Mouse (Mus musculus): Measurements from ENCODE around the gene Ahcy. TPM values are rescaled to one million over a fixed set of nuclear protein-coding genes. Genes with fewer than 3 reads are reported as not detected.
"Not testable (repeated sequence)": the region's sequence is repeated elsewhere in the genome, so short reads cannot be mapped to it uniquely, and the experiment has no call there.

The Ahcy gene
- polyA plus RNA-seq, 1 experiment from 2014 or later = 46.7 TPM

DNA sequence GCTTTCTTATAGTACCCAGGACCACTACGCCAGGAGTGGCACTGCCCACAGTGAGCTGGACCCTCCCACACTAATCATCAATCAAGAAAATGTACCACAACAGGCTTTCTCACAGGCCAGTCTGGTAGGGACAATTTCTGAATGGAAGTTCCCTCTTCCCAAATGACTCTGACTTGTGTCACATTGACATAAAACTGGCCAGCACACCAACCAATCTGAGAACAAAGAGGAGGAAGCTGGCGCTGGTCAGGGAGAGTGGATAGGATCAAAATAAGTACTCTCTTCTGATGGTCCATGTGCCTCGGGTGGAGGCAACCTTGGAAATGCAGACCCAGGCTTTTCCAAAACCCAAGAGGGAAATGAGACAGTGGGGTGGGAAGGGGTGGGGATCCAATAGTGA is 29.8 kb downstream of the Ahcy start:
- no peak for ATAC-seq (ENCODE audit: insufficient number of reproducible peaks, insufficient read depth, low FRiP score, low read depth)
- Histone ChIP-seq H3K36me3 (ENCODE audit: control insufficient read depth, insufficient read depth, low read length) (no peaks in the 10 kb centered on the region), H3K4me3 (ENCODE audit: control insufficient read depth in 1 of 2, insufficient read depth in 1 of 2, low read depth in 1 of 2, low read length in 2 of 2) (no peak overlapping the region), H3K4me1 (ENCODE audit: control insufficient read depth in 2 of 2, insufficient read depth in 2 of 2, low read length in 2 of 2) (no peaks in the 10 kb centered on the region; a peak in 1 of 4 replicates), H3K9ac (ENCODE audit: low read length) (no peak overlapping the region), H3K27ac (replicated peaks in 1 of 2; ENCODE audit: control insufficient read depth in 1 of 2, insufficient read depth in 1 of 2, low read depth in 2 of 2, low read length in 2 of 2) (no peak overlapping the region), H3K4me2 (ENCODE audit: low read length) (no peak overlapping the region), H3K27me3 (ENCODE audit: control insufficient read depth, insufficient read depth, low read length) (no peaks in the 10 kb centered on the region), H3K9me3 (ENCODE audit: control insufficient read depth, low read length) (no peaks in the 10 kb centered on the region)
- 45% methylated on average over 3 of the region's 3 CpGs for WGBS

DNA sequence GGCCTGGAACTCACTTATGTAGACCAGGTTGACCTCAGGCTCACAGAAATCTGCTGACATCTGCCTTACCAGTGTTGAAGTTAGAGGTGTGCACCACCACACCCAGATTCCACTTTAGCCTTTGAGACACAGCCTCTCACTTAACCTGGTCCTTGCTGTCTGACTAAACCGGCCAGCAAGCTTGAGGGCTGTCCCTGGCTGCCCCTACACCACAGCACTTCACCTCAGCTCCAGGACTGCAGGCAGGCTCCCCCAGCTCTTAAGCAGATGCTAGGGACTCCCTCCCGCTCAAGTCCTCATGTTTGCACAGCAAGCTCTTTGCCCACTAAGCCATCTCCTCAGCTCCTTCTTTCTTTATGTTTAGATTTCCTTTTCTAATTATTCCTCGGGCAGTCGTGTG is 34.3 kb downstream of the Ahcy start:
- H3K9ac ChIP-seq (ENCODE audit: low read length) = no peak overlapping the region
- H3K27ac ChIP-seq (replicated peaks in 1 of 2; ENCODE audit: control insufficient read depth in 1 of 2, insufficient read depth in 1 of 2, low read depth in 2 of 2, low read length in 2 of 2) = no peak overlapping the region
- H3K36me3 ChIP-seq (ENCODE audit: control insufficient read depth, insufficient read depth, low read length) = no peaks in the 10 kb centered on the region
- no peaks in the 10 kb centered on the region for H3K9me3 ChIP-seq (ENCODE audit: control insufficient read depth, low read length)
- H3K4me3 ChIP-seq (ENCODE audit: control insufficient read depth in 1 of 2, insufficient read depth in 1 of 2, low read depth in 1 of 2, low read length in 2 of 2) = no peak overlapping the region
- no peak overlapping the region for H3K4me2 ChIP-seq (ENCODE audit: low read length)
- H3K27me3 ChIP-seq (ENCODE audit: control insufficient read depth, insufficient read depth, low read length) = no peaks in the 10 kb centered on the region
- peaks cover 2 to 3% of the 10 kb centered on the region in 2 experiments; a peak in 2 of 4 replicates for H3K4me1 ChIP-seq (ENCODE audit: control insufficient read depth in 2 of 2, insufficient read depth in 2 of 2, low read length in 2 of 2)
- 64% methylated on average over 4 of the region's 4 CpGs for WGBS
- ATAC-seq (ENCODE audit: insufficient number of reproducible peaks, insufficient read depth, low FRiP score, low read depth) = no peak

DNA sequence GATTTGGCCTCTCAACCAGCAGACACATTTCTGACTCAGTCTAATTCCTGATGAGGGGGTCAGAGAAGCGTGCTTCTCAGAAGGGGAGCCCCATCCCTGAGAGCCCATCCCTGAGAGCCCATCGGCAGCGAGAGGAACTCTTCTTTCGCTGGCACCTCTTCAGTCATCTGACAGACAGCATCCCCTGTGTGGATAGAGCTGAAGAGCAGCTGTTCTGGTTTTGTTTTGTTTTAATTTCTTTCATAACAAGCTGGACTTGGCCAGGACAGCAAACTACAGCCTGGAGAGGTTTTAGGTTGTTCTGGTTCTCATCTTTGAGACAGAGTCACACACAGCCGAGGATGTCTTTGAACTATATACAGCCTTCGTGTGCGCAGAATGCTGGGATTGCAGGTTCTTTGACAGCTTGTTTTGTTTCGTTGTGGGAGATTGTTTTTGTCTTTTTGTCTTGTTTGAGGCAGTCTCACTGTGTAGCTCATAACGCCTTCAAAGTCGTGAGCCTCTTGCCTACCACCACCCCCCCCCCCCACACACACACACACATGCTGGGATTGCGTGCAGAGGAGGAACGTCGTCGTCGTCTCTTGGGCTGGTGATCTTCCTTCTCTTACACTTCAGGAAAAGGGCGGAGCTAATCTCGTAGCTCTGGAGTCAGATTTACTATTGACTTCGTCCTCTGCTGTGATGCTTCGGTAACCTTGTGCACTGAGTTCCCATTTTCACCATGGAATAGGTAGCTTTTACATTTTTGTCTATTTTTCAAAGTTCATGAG is 41.2 kb downstream of the Ahcy start:
- ATAC-seq (ENCODE audit: insufficient number of reproducible peaks, insufficient read depth, low FRiP score, low read depth) = no peak
- Histone ChIP-seq H3K4me2 (ENCODE audit: low read length) (no peak overlapping the region), H3K9ac (ENCODE audit: low read length) (no peak overlapping the region), H3K4me3 (ENCODE audit: control insufficient read depth in 1 of 2, insufficient read depth in 1 of 2, low read depth in 1 of 2, low read length in 2 of 2) (no peak overlapping the region), H3K4me1 (ENCODE audit: control insufficient read depth in 2 of 2, insufficient read depth in 2 of 2, low read length in 2 of 2) (peaks cover 3 to 4% of the 10 kb centered on the region in 2 experiments; a peak in 1 of 4 replicates), H3K36me3 (ENCODE audit: control insufficient read depth, insufficient read depth, low read length) (no peaks in the 10 kb centered on the region), H3K9me3 (ENCODE audit: control insufficient read depth, low read length) (no peaks in the 10 kb centered on the region), H3K27me3 (ENCODE audit: control insufficient read depth, insufficient read depth, low read length) (no peaks in the 10 kb centered on the region), H3K27ac (replicated peaks in 1 of 2; ENCODE audit: control insufficient read depth in 1 of 2, insufficient read depth in 1 of 2, low read depth in 2 of 2, low read length in 2 of 2) (no peak overlapping the region)
- WGBS = 37% methylated on average over 19 of the region's 19 CpGs

DNA sequence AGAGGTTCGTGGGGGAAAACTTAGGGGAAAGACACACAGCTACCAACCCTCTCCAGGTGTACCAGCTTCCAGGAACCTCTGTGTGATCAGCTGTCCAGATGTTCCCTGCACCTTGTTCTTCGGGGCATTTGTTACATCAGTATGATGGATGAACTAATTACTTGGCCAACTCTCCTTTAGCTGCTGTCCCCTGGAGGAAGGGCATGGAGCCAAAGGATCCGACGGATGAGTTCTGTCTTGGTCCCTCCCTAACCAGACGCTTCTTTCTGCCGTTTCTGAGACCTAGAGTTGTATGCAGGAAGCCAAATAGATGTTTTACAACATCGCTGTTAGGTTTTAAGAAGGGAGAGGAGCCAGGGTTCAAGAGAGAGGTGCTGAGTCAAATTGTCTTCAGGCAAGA is 43.5 kb downstream of the Ahcy start:
- H3K4me1 ChIP-seq (ENCODE audit: control insufficient read depth in 2 of 2, insufficient read depth in 2 of 2, low read length in 2 of 2) = 0 out of 4 replicates have a peak, but pooled peaks cover 0 to 2% of the 10 kb centered on the region in 2 experiments
- H3K36me3 ChIP-seq (ENCODE audit: control insufficient read depth, insufficient read depth, low read length) = no peaks in the 10 kb centered on the region
- H3K27me3 ChIP-seq (ENCODE audit: control insufficient read depth, insufficient read depth, low read length) = no peaks in the 10 kb centered on the region
- no peak overlapping the region for H3K4me3 ChIP-seq (ENCODE audit: control insufficient read depth in 1 of 2, insufficient read depth in 1 of 2, low read depth in 1 of 2, low read length in 2 of 2)
- no peak overlapping the region for H3K27ac ChIP-seq (replicated peaks in 1 of 2; ENCODE audit: control insufficient read depth in 1 of 2, insufficient read depth in 1 of 2, low read depth in 2 of 2, low read length in 2 of 2)
- no peak for ATAC-seq (ENCODE audit: insufficient number of reproducible peaks, insufficient read depth, low FRiP score, low read depth)
- no peak overlapping the region for H3K9ac ChIP-seq (ENCODE audit: low read length)
- 72% methylated on average over 7 of the region's 7 CpGs for WGBS
- H3K9me3 ChIP-seq (ENCODE audit: control insufficient read depth, low read length) = no peaks in the 10 kb centered on the region
- no peak overlapping the region for H3K4me2 ChIP-seq (ENCODE audit: low read length)

DNA sequence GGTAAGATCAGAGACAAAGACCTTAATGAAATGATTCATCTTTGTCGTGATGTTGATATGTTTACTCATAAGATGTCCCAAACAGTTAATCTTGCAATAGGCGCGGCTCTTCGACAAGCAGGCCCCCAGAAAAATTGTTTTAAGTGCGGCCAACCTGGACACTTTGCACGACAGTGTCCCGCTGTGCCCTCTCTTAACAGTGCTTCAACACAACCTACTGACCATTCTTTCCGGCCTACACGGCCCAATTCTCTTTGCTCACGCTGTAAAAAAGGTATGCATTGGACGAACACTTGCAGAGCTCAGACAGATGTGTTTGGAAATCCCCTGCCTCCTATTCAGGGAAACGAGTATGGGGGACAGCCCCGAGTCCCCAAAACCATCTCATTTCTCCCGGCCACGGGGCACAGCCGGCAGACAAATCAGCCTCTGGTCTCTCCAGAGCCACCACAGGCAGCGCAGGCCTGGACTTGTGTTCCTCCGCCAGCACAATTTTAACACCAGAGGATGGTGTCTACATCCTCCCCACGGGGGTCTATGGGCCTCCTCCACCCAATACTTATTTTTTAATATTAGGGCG is 54.0 kb downstream of the Ahcy start:
- H3K4me1 ChIP-seq (ENCODE audit: control insufficient read depth in 2 of 2, insufficient read depth in 2 of 2, low read length in 2 of 2); H3K9ac ChIP-seq (ENCODE audit: low read length); H3K9me3 ChIP-seq (ENCODE audit: control insufficient read depth, low read length); H3K36me3 ChIP-seq (ENCODE audit: control insufficient read depth, insufficient read depth, low read length); H3K27ac ChIP-seq (replicated peaks in 1 of 2; ENCODE audit: control insufficient read depth in 1 of 2, insufficient read depth in 1 of 2, low read depth in 2 of 2, low read length in 2 of 2); H3K4me3 ChIP-seq (ENCODE audit: control insufficient read depth in 1 of 2, insufficient read depth in 1 of 2, low read depth in 1 of 2, low read length in 2 of 2); H3K27me3 ChIP-seq (ENCODE audit: control insufficient read depth, insufficient read depth, low read length); ATAC-seq (ENCODE audit: insufficient number of reproducible peaks, insufficient read depth, low FRiP score, low read depth): not testable (repeated sequence)
- 44% methylated on average over 20 of the region's 20 CpGs for WGBS
- peak overlapping the region; percentile 96 for H3K4me2 ChIP-seq (ENCODE audit: low read length)

DNA sequence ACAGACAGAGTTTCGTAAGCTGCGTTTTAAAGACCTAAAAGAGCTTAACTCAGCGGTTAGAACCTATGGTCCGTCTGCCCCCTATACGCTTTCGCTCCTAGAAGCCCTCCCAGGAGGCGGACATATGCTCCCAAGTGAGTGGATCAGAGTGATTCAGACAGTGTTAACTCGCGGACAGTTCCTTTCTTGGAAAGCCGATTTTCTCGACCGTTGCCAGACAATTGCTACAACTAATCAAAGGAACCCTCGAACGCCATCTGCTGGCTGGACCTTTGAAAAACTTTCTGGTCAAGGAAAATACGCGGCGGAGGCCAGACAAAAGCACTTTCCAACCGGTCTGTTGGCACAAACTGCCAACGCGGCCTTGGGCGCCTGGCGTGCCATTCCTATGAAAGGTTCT is 54.6 kb downstream of the Ahcy start:
- H3K4me2 ChIP-seq (ENCODE audit: low read length) = peak overlapping the region; percentile 96
- H3K27me3 ChIP-seq (ENCODE audit: control insufficient read depth, insufficient read depth, low read length) = peaks cover 6% of the 10 kb centered on the region; the same call in 1 of the 2 replicates
- no peaks in the 10 kb centered on the region for H3K36me3 ChIP-seq (ENCODE audit: control insufficient read depth, insufficient read depth, low read length)
- H3K4me3 ChIP-seq (ENCODE audit: control insufficient read depth in 1 of 2, insufficient read depth in 1 of 2, low read depth in 1 of 2, low read length in 2 of 2) = peak overlapping the region; percentile 40 to 55
- no peaks in the 10 kb centered on the region for H3K9me3 ChIP-seq (ENCODE audit: control insufficient read depth, low read length)
- H3K4me1 ChIP-seq (ENCODE audit: control insufficient read depth in 2 of 2, insufficient read depth in 2 of 2, low read length in 2 of 2) = 0 out of 4 replicates have a peak, but pooled peaks cover 0 to 5% of the 10 kb centered on the region in 2 experiments
- H3K9ac ChIP-seq (ENCODE audit: low read length) = peak overlapping the region; percentile 74
- peak; percentile 47; the same call in 1 of the 2 replicates for ATAC-seq (ENCODE audit: insufficient number of reproducible peaks, insufficient read depth, low FRiP score, low read depth)
- peak overlapping the region; percentile 29 to 60 for H3K27ac ChIP-seq (replicated peaks in 1 of 2; ENCODE audit: control insufficient read depth in 1 of 2, insufficient read depth in 1 of 2, low read depth in 2 of 2, low read length in 2 of 2)
- 2% methylated on average over 22 of the region's 22 CpGs for WGBS

DNA sequence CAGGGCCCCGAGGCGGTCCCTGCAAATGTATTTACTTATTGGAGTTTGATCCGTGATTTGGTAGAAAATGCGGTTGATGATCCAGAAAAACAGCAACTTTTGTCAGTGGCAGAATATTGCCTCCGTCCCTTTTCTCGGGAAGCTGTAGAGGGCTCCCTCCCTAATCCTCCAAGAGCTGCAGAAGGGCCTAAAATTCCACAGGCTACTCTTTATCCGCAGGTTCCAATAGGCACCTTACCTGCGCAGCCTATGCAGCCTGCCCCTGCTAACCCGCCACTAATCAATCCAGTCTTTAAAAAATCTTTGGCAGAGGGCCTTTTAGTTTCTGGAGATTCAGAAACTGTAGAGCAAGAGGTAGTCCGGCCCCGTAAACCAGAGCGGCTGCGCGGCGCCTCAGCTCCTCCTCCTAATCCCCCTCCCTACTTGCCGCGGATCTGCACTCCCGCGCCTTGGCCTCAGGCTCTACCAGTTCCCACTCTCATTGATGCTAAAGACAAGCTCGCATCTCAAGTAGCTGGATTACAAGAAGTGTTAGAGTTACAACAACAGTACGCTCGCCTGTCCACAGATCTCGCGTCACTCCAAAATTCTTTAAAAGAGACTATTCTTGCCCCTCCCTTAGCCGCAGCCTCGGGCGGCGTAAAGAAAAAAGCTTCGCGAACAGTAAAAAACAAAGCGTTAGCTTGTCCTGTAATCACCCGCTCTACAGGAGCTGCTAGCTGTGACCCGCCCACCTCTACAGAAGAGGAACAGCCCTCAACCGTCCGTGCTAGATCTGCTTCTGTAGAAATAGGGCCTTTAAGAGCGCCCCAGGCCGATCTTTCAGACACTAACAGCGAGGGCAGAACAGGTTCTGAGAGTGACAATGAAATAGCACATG is 55.3 kb downstream of the Ahcy start:
- Histone ChIP-seq H3K4me3 (ENCODE audit: control insufficient read depth in 1 of 2, insufficient read depth in 1 of 2, low read depth in 1 of 2, low read length in 2 of 2) (peak overlapping the region; percentile 40 to 55), H3K27me3 (ENCODE audit: control insufficient read depth, insufficient read depth, low read length) (peaks cover 12% of the 10 kb centered on the region; the same call in 1 of the 2 replicates), H3K4me2 (ENCODE audit: low read length) (peak overlapping the region; percentile 96), H3K27ac (replicated peaks in 1 of 2; ENCODE audit: control insufficient read depth in 1 of 2, insufficient read depth in 1 of 2, low read depth in 2 of 2, low read length in 2 of 2) (peak overlapping the region; percentile 29 to 60), H3K4me1 (ENCODE audit: control insufficient read depth in 2 of 2, insufficient read depth in 2 of 2, low read length in 2 of 2) (0 out of 4 replicates have a peak, but pooled peaks cover 0 to 5% of the 10 kb centered on the region in 2 experiments), H3K36me3 (ENCODE audit: control insufficient read depth, insufficient read depth, low read length) (no peaks in the 10 kb centered on the region), H3K9me3 (ENCODE audit: control insufficient read depth, low read length) (no peaks in the 10 kb centered on the region), H3K9ac (ENCODE audit: low read length) (peak overlapping the region; percentile 74)
- under 1% methylated on average over 38 of the region's 38 CpGs for WGBS
- ATAC-seq (ENCODE audit: insufficient number of reproducible peaks, insufficient read depth, low FRiP score, low read depth) = peak; percentile 72

Measured in heart, embryonic 14.5 days (tissue).